Mouse (Mus musculus) naive thymus-derived CD4-positive, alpha-beta T cell, adult 2 months (primary cell): ENCODE measurements around the gene Rnf186.
"Not testable (repeated sequence)": the region's sequence is repeated elsewhere in the genome, so short reads cannot be mapped to it uniquely, and the experiment has no call there.

Experiments
- DNase-seq: peaks from one replicate; pipeline ENCODE4 v3.0.0-alpha.2; 2011; ENCODE audit warnings: low read depth

Gene Rnf186

GRCm38 (mm10) chr4:138972139-138972826 is 5.4 kb downstream of the Rnf186 start:
- DNase-seq = no peak

GRCm38 (mm10) chr4:138972827-138973718 is 6.2 kb downstream of the Rnf186 start, which contains the start of gene Tmco4:
Tmco4 (plus strand) TSS chr4:138972888.
- peak; percentile 90 for DNase-seq

DNA sequence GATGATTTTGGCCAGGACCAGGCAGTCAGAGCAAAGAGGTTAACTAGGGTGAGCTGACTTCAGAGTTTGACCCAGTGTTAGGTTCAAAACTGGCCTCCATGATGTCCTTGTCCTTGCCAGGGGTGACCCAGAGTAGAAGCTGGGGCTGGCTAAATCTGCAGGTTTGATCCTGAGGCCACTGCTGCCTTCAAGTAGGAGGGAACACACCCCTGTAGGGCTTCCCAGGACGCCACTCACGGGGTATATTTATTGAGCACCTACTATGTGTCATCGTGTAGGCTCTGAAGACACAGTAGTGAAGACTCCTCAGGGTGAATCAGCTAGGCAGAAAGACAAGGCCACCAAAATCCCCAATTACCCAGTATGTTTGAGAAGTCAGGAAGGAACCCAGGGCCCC is 6.8 kb downstream of the Rnf186 start:
- no peak for DNase-seq

GRCm38 (mm10) chr4:138974540-138974939 is 7.6 kb downstream of the Rnf186 start:
- DNase-seq = not testable (repeated sequence)

GRCm38 (mm10) chr4:138975194-138975593 is 8.3 kb downstream of the Rnf186 start:
- DNase-seq = peak; percentile 19

DNA sequence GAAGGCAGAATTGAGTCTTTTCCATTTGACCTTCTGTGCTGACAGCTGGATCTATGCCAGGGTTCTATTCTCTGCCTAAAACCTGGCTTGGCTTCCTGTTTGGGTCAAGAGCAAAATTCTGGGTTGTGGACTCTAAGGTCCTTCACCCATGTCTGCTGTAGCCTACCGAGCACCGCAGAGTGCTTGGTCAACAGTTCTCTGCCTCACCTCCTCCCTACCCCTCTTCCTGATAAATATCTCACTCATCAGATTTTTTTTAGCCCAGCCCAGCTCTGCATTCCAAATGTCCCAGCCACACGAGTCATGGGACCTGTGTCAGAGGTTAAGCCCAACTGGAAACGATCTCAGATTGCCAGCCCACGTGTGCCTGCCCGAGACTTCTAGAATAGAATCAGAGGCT is 9.1 kb downstream of the Rnf186 start:
- DNase-seq = no peak

- DNase-seq = no peak
Observed at GRCm38 (mm10) chr4:138980021-138980420, 13.1 kb downstream of the Rnf186 start.

DNA sequence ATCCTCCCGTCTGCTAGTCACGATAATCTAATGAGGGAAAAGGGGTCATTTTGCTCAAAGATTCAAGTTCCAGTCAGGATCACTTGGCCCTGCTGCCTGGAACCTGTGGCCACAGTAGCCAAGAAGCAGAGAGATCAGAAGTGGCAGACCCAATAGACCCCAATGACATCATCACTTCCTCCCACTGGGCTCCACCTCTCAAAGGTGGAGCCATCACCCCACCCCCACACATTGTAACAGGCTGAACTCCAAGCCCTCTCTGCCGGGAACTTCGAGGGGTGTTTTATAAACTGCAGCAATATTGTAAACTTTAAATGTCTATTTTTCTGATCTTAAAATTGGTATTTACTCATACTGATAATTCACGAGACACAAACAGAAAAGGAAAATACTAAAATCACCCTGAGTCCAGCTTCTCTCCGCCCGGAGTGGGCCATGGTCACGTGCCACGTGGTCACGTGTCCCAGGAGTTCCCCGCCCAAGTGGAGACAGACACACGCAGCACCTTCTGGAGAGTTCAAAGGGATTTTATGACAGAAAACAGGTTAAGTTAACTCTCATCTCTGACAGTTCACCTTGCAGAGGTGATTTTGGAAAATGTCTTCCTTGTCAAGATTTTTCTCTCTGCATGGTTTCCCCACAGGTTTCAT is 14.0 kb downstream of the Rnf186 start:
- DNase-seq = no peak

- no peak for DNase-seq
Observed at GRCm38 (mm10) chr4:138983422-138983821, 16.5 kb downstream of the Rnf186 start.

DNA sequence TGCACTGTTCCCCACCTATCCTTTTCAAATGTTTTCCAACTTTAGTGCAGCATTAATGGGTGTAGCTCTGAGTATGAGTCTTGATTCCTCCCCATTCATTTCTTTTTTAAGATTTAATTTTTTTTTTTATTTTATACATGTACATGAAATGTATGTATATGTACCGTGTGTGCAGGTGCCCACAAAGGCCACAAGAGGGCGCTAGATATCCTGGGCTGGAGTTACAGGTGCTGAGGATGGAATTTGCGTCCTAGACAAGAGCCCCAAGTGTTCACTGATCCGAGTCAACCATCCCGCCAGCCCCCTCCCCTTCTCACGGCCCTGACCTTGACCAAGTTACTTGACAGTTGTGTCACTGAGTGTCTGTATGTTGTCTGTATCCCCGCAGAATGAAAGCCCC is 17.8 kb downstream of the Rnf186 start:
- DNase-seq = no peak

GRCm38 (mm10) chr4:138986280-138986679 is 19.4 kb downstream of the Rnf186 start:
- no peak for DNase-seq

DNA sequence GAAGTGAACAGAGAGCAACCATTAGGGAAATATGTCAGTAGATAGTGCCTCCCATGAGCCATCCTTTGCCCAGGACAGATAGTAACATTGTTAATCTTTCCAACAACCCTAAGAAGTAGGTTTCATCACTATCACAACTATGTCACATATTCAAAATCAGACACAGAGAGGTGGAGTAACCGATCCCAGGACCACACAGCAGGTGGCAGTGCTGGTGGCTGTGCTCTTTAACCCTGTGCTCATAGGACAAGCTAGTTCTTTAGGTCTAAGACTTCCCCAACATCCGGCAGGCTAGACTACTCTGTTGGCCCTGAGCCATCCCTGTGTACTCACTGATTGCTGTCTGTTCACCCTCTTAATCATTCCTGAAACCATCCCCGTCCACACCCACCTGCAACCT is 27.5 kb downstream of the Rnf186 start:
- no peak for DNase-seq

DNA sequence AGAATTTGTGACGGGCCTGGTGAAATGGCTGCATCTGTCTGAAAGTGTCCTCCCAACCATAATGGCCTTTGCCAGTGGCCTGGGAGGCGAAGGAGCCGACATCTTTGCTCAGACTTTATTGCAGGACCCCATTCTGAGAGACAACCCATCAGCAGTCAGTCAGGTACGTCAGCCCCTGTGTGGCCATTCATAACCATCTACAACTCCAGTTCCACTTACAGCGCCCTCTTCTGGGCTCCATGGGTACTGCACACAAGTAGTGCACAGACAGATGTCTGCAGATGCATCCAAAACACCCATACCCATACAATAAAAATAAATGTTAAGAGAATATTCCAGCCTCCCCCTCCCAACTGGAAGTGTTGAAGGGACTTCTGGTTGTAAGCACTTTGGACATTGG is 29.5 kb downstream of the Rnf186 start:
- peak; percentile 59 for DNase-seq

- DNase-seq = peak; percentile 50
Observed at GRCm38 (mm10) chr4:138997121-138997520, 30.2 kb downstream of the Rnf186 start.

GRCm38 (mm10) chr4:138998611-138999010 is 31.7 kb downstream of the Rnf186 start:
- DNase-seq = no peak

DNA sequence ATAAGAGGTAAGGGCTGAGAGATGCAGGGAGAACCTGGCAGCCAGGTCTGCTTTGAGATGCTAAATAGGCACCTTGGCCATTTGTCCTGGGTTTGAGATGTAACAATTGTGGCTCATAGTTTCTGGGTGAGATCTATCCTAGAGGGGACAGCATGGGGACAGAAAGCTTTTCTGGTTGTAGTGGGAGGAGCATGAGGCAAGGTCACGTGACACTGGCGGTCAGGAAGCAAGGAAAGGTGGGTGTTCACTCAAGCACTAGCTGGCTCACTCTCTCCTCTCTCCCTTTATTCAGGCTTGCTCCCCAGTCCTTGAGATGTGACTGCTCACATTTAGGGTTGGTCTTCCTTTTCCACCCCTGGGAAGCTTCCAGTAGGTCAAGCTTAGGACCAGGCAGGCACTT is 34.1 kb downstream of the Rnf186 start:
- DNase-seq = no peak

DNA sequence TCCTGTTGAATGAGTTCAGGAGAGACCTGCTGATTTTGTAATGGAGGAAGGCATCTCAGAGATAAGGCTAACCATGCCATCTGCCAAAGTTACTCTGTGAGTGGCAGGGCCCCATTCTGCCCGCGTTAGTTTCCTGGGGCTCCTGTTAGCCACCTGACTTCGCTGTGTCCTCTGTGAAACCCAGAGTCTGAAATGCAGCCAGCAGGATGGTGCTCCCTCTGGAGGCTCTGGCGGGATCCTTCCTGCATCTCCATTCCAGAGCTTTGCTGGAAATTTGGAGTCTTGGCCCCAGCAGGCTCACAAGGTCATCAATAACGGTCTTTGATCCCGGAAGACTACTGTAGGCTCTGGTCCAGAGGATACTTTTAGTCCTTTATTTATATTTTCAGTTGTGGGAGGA is 34.5 kb downstream of the Rnf186 start:
- no peak for DNase-seq

GRCm38 (mm10) chr4:139004067-139004466 is 37.2 kb downstream of the Rnf186 start:
- no peak for DNase-seq

GRCm38 (mm10) chr4:139005214-139005613 is 38.3 kb downstream of the Rnf186 start:
- no peak for DNase-seq

DNA sequence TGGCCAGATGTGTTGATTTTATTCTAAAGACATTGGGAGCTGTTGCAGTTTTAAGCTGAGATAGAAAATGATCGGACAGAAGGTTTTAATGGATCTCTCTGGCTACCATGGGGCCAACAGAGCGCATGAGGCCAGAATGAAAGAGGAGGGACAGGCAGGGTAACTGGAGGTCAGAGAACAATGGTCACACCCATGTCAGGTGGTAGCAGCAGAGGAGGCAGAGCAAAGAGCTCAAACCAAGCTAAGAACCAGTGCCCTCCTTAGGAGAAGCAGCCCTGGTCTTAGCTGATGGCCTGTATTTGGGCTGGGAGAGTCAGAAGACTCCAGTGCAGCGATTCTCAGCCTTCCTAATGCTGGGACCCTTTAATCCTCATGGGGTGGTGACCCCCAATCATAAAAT is 40.4 kb downstream of the Rnf186 start:
- no peak for DNase-seq

DNA sequence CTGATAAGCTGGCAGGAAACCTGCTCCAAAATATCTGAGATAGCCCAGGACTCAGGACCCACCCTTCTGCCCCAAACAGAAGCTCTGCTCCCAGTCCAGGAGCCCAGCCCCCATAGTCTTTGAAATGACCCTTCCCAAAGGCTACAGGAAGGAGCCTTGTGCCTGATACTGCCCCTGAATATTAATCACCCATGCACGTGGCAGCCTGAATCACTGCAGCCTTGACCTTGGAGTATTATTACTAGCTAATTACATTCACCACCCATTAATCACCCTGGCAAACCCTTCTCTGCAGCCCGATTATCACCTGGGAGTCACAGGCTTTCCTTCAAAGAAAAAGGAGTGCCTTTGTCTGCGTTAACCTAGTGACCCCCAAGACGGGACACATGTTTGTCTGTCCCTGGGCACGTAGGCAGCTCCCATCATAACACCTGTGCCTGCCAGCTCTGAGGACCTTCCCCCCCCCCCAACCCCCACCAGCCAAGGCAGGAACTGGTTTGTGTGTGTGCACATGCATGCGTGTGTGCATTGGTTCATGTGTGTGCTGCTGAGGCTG is 41.1 kb downstream of the Rnf186 start:
- DNase-seq = no peak

GRCm38 (mm10) chr4:139011201-139011702 is 44.3 kb downstream of the Rnf186 start:
- DNase-seq = no peak
